Mouse (Mus musculus): Measurements from ENCODE around the gene Dclre1b.

The Dclre1b gene

DNA sequence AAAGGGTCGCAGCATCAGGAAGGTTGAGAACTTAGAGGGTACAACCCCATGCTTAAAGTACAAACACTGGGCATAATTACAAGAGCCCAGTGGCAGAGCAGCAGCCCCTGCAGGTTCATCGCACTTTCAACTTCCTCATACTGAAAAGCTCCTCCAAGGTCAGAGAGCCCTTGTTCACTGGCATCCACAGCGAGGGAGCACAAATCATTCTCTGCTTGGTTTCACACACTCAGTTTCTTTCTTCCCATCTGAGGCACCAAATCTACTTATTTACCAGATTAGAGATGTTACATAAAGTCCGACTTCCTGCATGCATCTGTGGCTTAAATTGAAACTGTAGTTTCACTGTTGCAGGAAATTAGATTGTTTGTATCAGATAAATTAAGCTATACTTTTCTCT lies 36.4 kb downstream of the Dclre1b start:
- no peak for DNase-seq (ENCODE audit: low spot score)

GRCm38 (mm10) chr3:103771531-103772130 lies 37.6 kb downstream of the Dclre1b start:
- no peak for DNase-seq (ENCODE audit: low spot score)

DNA sequence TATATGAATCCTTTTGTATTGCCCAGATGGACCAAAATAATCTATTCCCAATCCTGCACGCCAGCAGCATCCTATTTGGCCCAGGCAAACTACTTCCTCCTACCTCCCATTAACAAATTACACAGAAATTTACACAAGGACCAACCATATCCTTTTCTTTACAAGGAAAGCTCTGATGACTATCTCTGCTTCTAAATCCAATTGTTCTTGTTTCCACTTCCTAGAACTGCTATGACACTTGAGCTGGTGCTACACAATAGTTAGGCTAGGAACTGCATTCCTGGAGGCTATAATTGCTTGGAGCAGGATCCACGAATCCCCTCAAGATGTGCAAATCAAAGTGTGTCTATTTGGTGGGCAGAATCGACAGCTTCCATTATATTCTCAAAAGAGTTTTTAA lies 42.5 kb downstream of the Dclre1b start:
- no peak for DNase-seq (ENCODE audit: low spot score)

DNA sequence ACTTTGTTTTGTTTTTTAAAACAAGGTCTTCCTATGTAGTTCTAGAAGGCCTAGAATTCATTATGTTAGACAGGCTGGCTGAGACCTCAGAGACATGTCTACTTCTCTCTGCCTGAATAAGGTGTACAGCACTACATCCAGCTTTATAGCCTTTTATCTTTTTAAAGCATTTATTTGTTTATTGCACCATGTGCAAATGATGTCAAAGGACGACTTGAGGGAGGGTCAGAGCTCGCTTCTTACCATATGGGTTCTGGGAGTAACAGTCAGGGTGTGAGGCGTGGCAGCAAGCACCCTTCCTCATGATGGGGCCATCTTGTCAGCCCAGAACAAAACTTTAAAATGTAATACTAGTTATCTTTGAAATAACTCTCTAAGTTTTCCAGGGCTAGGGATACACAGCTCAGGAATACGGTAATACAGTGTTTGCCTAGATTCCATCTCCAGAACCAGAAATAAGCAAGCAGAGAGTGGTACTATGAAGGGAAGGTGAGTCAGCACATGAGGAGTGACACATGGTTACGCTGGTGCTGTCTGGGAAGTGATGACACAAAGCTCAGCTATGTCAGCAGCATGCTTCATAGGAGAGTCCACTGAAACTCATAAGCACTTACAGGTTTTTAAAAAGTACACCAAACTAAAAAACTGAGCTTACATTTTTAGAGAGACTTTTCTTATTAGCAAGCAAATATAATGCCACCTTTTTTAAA lies 49.8 kb downstream of the Dclre1b start:
- DNase-seq (ENCODE audit: low spot score), result no peak

DNA sequence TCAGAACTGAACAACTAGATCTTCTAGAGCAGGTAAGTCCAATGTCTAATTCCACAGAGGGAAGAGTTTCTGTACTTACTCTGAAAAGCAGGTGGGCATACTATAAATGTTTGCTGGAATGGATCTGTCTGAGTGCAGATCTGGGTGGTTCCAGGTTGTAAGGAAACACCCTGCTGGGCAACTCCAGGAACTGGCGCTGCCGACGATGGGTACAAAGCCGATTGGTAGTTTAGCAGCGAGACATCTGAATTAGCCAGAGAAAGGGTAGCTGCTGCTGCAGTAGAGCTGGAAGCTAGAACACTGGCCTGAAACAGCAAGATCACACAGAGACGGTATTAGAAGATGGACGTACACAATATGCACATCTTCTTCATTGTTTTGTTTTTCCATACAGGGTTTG lies 50.8 kb downstream of the Dclre1b start:
- DNase-seq (ENCODE audit: low spot score), result no peak

DNA sequence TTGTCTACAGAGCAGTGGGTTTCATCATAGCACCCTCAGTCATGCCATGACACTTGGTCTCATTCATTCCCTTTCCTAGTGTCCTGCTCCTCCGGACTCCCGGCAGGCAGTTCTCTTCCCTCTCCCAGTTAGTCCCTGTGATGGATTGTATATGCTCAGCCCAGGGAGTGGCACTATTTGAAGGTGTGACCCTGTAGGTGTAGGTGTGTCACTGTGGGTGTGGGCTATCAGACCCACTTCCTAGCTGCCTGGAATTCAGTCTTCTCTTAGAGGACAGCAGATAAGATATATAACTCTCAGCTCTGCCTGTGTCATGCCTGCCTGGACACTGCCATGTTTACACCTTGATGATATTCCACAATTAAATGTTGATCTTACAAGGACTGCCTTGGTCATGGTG lies 52.3 kb downstream of the Dclre1b start:
- no peak for DNase-seq (ENCODE audit: low spot score)

- no peak for DNase-seq (ENCODE audit: low spot score)
Observed at GRCm38 (mm10) chr3:103755351-103755750, 53.9 kb downstream of the Dclre1b start.

- no peak for DNase-seq (ENCODE audit: low spot score)
Observed at GRCm38 (mm10) chr3:103751558-103751957, 57.7 kb downstream of the Dclre1b start.

Measured in spleen, adult 12 weeks (tissue).